Mouse (Mus musculus): ENCODE measurements around the gene Auh.

Auh gene

DNA sequence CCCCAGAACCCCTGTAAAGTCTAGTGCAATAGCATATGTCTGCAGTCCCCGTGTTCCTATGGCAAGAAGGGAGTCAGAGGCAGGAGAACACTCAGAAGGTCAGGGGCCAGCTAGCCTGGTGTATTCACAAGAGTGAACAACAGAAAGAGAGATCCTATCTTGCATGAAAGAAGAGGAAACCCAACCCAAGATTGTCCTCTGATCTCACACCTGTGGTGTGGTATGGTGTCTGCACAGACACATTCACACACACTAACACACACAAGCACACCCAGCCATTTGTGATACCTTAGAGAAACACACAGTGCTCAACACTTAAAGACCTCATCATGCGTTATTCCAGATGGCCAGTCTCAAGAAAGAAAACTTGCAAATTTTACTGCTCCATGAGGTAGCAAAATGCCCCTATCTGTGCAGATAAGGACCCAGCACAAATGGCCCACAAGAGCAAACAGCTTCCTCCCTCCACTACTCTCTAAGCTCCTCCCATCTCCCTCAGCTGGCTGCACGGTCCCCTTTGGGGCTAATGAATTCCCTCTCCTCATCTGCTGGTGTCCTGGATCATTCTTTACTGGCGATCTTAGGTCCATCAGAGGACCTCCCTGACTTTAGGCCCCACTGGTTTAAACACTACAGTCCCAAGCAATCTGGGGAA is 128.7 kb downstream of the Auh start:
- DNase-seq (ENCODE audit: low read depth, low spot score), result no peak

GRCm38 (mm10) chr13:52800091-52800490 is 129.4 kb downstream of the Auh start:
- DNase-seq (ENCODE audit: low read depth, low spot score), result no peak

DNA sequence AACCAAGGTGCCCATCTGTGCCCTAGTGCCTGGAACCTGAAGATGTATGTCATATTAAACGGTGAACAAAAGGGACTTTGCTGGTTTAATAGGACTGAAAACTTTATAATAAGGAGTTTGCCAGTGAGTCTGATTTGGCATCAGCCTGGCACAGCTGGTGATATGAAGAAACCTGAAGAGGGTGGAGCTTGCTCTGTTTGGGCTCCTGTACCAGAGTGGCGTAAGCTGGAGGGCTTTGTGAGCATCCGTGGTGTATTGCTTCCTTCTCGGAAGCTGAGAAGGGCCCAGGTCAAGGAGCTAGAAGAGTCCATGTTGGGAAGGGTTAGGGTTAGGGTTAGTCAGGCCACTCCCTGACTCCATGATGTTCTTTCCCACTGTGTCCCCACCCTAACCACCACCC is 135.2 kb downstream of the Auh start:
- no peak for DNase-seq (ENCODE audit: low read depth, low spot score)

GRCm38 (mm10) chr13:52793434-52793989 is 136.0 kb downstream of the Auh start:
- DNase-seq (ENCODE audit: low read depth, low spot score), result no peak

GRCm38 (mm10) chr13:52792242-52792844 is 137.1 kb downstream of the Auh start:
- DNase-seq (ENCODE audit: low read depth, low spot score), result no peak

- peak; percentile 5 for DNase-seq (ENCODE audit: low read depth, low spot score)
These were observed 138.6 kb downstream of the Auh start for GRCm38 (mm10) chr13:52790894-52791293.
